In the genomic region with DNA sequence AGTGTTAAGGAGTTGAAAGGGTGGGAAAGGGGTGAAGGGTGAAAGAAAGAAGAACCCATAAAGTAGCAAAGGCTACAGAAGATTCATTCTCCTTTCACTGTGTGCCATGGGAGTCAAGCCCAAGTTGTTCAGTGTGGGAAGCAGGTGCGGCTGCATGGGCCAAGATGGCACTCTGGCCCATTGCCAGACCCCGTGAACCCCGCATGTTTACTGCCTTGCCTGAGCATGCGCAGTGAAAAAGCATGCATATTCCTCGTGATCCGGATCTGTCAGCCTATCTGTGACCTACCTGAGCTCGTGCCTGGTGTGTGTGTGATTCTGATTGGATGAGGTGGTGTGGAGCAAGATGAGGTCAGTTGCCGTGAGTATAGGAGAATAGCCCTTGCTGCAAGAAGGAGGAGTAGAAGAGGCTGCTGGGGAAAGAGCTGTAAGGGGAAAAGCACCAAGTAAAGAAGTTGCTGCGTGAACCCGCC, we compare ENCODE assay signal across 20 mouse cellular contexts. TPM values are rescaled to one million over a fixed set of nuclear protein-coding genes. Genes with fewer than 3 reads are reported as not detected.
DNase-seq lines count a peak whose midpoint lies in the region; ATAC-seq lines count a peak whose summit lies in the region.
"Had no signal": no experiment of that assay in that cellular context is flagged by ENCODE, and none has a peak within 500 bp of the region (broad histone marks: within the 10 kb centered on the region; RNA-seq: fewer than 3 reads in every experiment).

No protein-coding gene starts in this region.

- no peaks in the 10 kb centered on the region for H3K4me1 ChIP-seq in forebrain, embryonic 14.5 days (ENCODE audit: control insufficient read depth, insufficient read depth, low read length)
- H3K4me1 ChIP-seq in forebrain, embryonic 11.5 days (replicated peaks; ENCODE audit: control insufficient read depth, insufficient read depth, low read length): no peaks in the 10 kb centered on the region
- H3K4me1 ChIP-seq in lung, embryonic 16.5 days (replicated peaks; ENCODE audit: control insufficient read depth, insufficient read depth, low read length): no peaks in the 10 kb centered on the region; the same call in 1 of the 2 replicates

- 77% methylated on average over 10 of the region's 10 CpGs for WGBS in forebrain, embryonic 14.5 days
- 84% methylated on average over 10 of the region's 10 CpGs for WGBS in forebrain, embryonic 11.5 days
- 70% methylated on average over 10 of the region's 10 CpGs for WGBS in lung, embryonic 16.5 days

- 0 out of 2 replicates have a peak, but pooled peaks cover 2% of the 10 kb centered on the region for H3K9me3 ChIP-seq in forebrain, embryonic 14.5 days (replicated peaks; ENCODE audit: control insufficient read depth, low read length)
- H3K9me3 ChIP-seq in forebrain, embryonic 11.5 days (ENCODE audit: control insufficient read depth, low read length): no peaks in the 10 kb centered on the region
- H3K9me3 ChIP-seq in lung, embryonic 16.5 days (ENCODE audit: control insufficient read depth, low read length): no peaks in the 10 kb centered on the region

- no peak for ATAC-seq in forebrain, embryonic 14.5 days
- no peak for ATAC-seq in forebrain, embryonic 11.5 days (replicated peaks; ENCODE audit: low FRiP score)
- ATAC-seq in lung, embryonic 16.5 days (ENCODE audit: low read depth): no peak

- peak; percentile 9 for DNase-seq in forebrain, embryonic 14.5 days (ENCODE audit: low spot score)
- DNase-seq in forebrain, embryonic 11.5 days (ENCODE audit: low spot score): no peak
- DNase-seq in lung, adult 18-20 months: peak; percentile 54 to 70
- no peak for DNase-seq in lung, postnatal 14 days
- no peak for DNase-seq in layer of hippocampus, postnatal 14 days (ENCODE audit: low spot score in 2 of 2)
- DNase-seq in layer of hippocampus, postnatal 10 days (ENCODE audit: low spot score in 2 of 2): no peak
- DNase-seq: adrenal gland, adult 8-10 months; embryo, embryonic 11 days; kidney, adult 9 months had no signal

- no peak overlapping the region for H3K27ac ChIP-seq in forebrain, embryonic 14.5 days (ENCODE audit: low read depth, low read length)
- no peak overlapping the region for H3K27ac ChIP-seq in forebrain, embryonic 11.5 days (ENCODE audit: low read depth, low read length)
- no peak overlapping the region for H3K27ac ChIP-seq in lung, embryonic 16.5 days (ENCODE audit: low read length)
- H3K27ac ChIP-seq: hindbrain, embryonic 12.5 days; layer of hippocampus, adult 2 months had no signal

- H3K4me2 ChIP-seq in forebrain, embryonic 14.5 days (ENCODE audit: low read length): no peak overlapping the region
- H3K4me2 ChIP-seq in forebrain, embryonic 11.5 days (ENCODE audit: low read depth, low read length, severe bottlenecking): no peak overlapping the region
- no peak overlapping the region for H3K4me2 ChIP-seq in lung, embryonic 16.5 days (ENCODE audit: low read depth, low read length)
- H3K4me2 ChIP-seq: hindbrain, embryonic 12.5 days; liver, embryonic 11.5 days had no signal

- no peak overlapping the region for H3K4me3 ChIP-seq in forebrain, embryonic 14.5 days (ENCODE audit: low read depth, low read length)
- no peak overlapping the region for H3K4me3 ChIP-seq in forebrain, embryonic 11.5 days (ENCODE audit: low read depth, low read length)
- H3K4me3 ChIP-seq in lung, embryonic 16.5 days (ENCODE audit: low read length): peak overlapping the region; percentile 12; the same call in 1 of the 2 replicates
- H3K4me3 ChIP-seq: erythroblast, embryonic 14.5 days; hindbrain, embryonic 12.5 days; layer of hippocampus, adult 2 months had no signal

- H3K9ac ChIP-seq in forebrain, embryonic 14.5 days (ENCODE audit: low read length): no peak overlapping the region
- no peak overlapping the region for H3K9ac ChIP-seq in forebrain, embryonic 11.5 days (ENCODE audit: low read length)
- H3K9ac ChIP-seq in lung, embryonic 16.5 days (ENCODE audit: low read length): no peak overlapping the region
- H3K9ac ChIP-seq: hindbrain, embryonic 12.5 days had no signal

- H3K27me3 ChIP-seq in forebrain, embryonic 14.5 days (replicated peaks; ENCODE audit: control insufficient read depth, insufficient read depth, low read length): no peaks in the 10 kb centered on the region
- no peaks in the 10 kb centered on the region for H3K27me3 ChIP-seq in forebrain, embryonic 11.5 days (ENCODE audit: control insufficient read depth, insufficient read depth, low read length)
- no peaks in the 10 kb centered on the region for H3K27me3 ChIP-seq in lung, embryonic 16.5 days (ENCODE audit: control insufficient read depth, insufficient read depth, low read depth, low read length)

- H3K36me3 ChIP-seq in forebrain, embryonic 14.5 days (ENCODE audit: control insufficient read depth, insufficient read depth, low read length): no peaks in the 10 kb centered on the region
- no peaks in the 10 kb centered on the region for H3K36me3 ChIP-seq in forebrain, embryonic 11.5 days (ENCODE audit: control insufficient read depth, insufficient read depth, low read length)
- H3K36me3 ChIP-seq in lung, embryonic 16.5 days (ENCODE audit: control insufficient read depth, insufficient read depth, low read length): no peaks in the 10 kb centered on the region
- H3K36me3 ChIP-seq: hindbrain, embryonic 12.5 days had no signal

RNA-seq across cellular contexts. Expression of a gene that starts 26.0 kb away (rescaled TPM):
- 66.8 and 72.2 TPM in 2 replicates for polyA plus RNA-seq in forebrain, embryonic 14.5 days (2014; fragmentation: Nextera tagmentation; extraction: Ambion mirVana)
- polyA plus RNA-seq in forebrain, embryonic 11.5 days (2014; fragmentation: Nextera tagmentation; extraction: Ambion mirVana): 51.3 and 60.3 TPM in 2 replicates
- polyA plus RNA-seq in lung, embryonic 16.5 days (2015; fragmentation: Nextera tagmentation; extraction: Ambion mirVana): 62.0 and 63.2 TPM in 2 replicates
- total RNA-seq in layer of hippocampus, postnatal 14 days (2021): 10 to 100 TPM; 95.2 to 96.5 TPM
- 100 to 1,000 TPM; 106 to 109 TPM for total RNA-seq in layer of hippocampus, postnatal 10 days (2021)

RNA-seq across cellular contexts. Expression of a gene that starts 37.4 kb away (rescaled TPM):
- polyA plus RNA-seq in forebrain, embryonic 14.5 days (2014; fragmentation: Nextera tagmentation; extraction: Ambion mirVana): 3.5 and 4.9 TPM in 2 replicates
- 3.4 and 3.6 TPM in 2 replicates for polyA plus RNA-seq in forebrain, embryonic 11.5 days (2014; fragmentation: Nextera tagmentation; extraction: Ambion mirVana)
- 13.0 and 23.4 TPM in 2 replicates for polyA plus RNA-seq in lung, embryonic 16.5 days (2015; fragmentation: Nextera tagmentation; extraction: Ambion mirVana)
- 10 to 100 TPM; 87.6 to 88.0 TPM for total RNA-seq in layer of hippocampus, postnatal 14 days (2021)
- total RNA-seq in layer of hippocampus, postnatal 10 days (2021): 10 to 100 TPM; 58.9 to 61.0 TPM

RNA-seq across cellular contexts. Expression of a gene that starts 38.9 kb away (rescaled TPM):
- 5.2 and 5.8 TPM in 2 replicates for polyA plus RNA-seq in forebrain, embryonic 14.5 days (2014; fragmentation: Nextera tagmentation; extraction: Ambion mirVana)
- polyA plus RNA-seq in forebrain, embryonic 11.5 days (2014; fragmentation: Nextera tagmentation; extraction: Ambion mirVana): 35.1 and 44.4 TPM in 2 replicates
- 486 and 558 TPM in 2 replicates for polyA plus RNA-seq in lung, embryonic 16.5 days (2015; fragmentation: Nextera tagmentation; extraction: Ambion mirVana)
- 1 to 10 TPM in 1 of 2 experiments, not detected in 1; 5.6 TPM for total RNA-seq in layer of hippocampus, postnatal 14 days (2021)
- total RNA-seq in layer of hippocampus, postnatal 10 days (2021): under 1 TPM in 1 of 2 experiments, not detected in 1; 0.73 TPM
- total RNA-seq: adrenal gland, adult 8-10 months; layer of hippocampus, adult 2 months had no signal
- polyA plus RNA-seq: erythroblast, embryonic 14.5 days had no signal

RNA-seq across cellular contexts. Expression of a gene that starts 49.8 kb away (rescaled TPM):
- polyA plus RNA-seq in forebrain, embryonic 14.5 days (2014; fragmentation: Nextera tagmentation; extraction: Ambion mirVana): not detected in 2 replicates
- polyA plus RNA-seq in forebrain, embryonic 11.5 days (2014; fragmentation: Nextera tagmentation; extraction: Ambion mirVana): not detected in 2 replicates
- not detected in 2 replicates for polyA plus RNA-seq in lung, embryonic 16.5 days (2015; fragmentation: Nextera tagmentation; extraction: Ambion mirVana)
- not detected for total RNA-seq in layer of hippocampus, postnatal 14 days (2021)
- total RNA-seq in layer of hippocampus, postnatal 10 days (2021): not detected
- total RNA-seq: adrenal gland, adult 8-10 months; gastrocnemius, postnatal 4 days; layer of hippocampus, adult 2 months; megakaryocyte progenitor cell, adult 5-6 weeks; midbrain, postnatal 0 days had no signal
- polyA plus RNA-seq: erythroblast, embryonic 14.5 days; heart, embryonic 14.5 days; hindbrain, embryonic 12.5 days; liver, embryonic 11.5 days; midbrain, postnatal 0 days; neural tube, embryonic 14.5 days; spleen, adult 2 months had no signal

RNA-seq across cellular contexts. Expression of a gene that starts 49.9 kb away (rescaled TPM):
- not detected in 2 replicates for polyA plus RNA-seq in forebrain, embryonic 14.5 days (2014; fragmentation: Nextera tagmentation; extraction: Ambion mirVana)
- not detected in 2 replicates for polyA plus RNA-seq in forebrain, embryonic 11.5 days (2014; fragmentation: Nextera tagmentation; extraction: Ambion mirVana)
- not detected in 2 replicates for polyA plus RNA-seq in lung, embryonic 16.5 days (2015; fragmentation: Nextera tagmentation; extraction: Ambion mirVana)
- not detected for total RNA-seq in layer of hippocampus, postnatal 14 days (2021)
- total RNA-seq in layer of hippocampus, postnatal 10 days (2021): not detected
- total RNA-seq: adrenal gland, adult 8-10 months; gastrocnemius, postnatal 4 days; layer of hippocampus, adult 2 months; megakaryocyte progenitor cell, adult 5-6 weeks; midbrain, postnatal 0 days had no signal
- polyA plus RNA-seq: erythroblast, embryonic 14.5 days; heart, embryonic 14.5 days; hindbrain, embryonic 12.5 days; liver, embryonic 11.5 days; midbrain, postnatal 0 days; neural tube, embryonic 14.5 days; spleen, adult 2 months had no signal

Comparison
In these comparisons a context has a peak if more than half of its experiments do, and no peak if none do; other contexts are left out.
1. DNase-seq: peak in forebrain, embryonic 14.5 days (single experiment) and lung, adult 18-20 months (2 of 2); none in forebrain, embryonic 11.5 days (single experiment), lung, postnatal 14 days (single experiment), layer of hippocampus, postnatal 14 days (0 of 2) and layer of hippocampus, postnatal 10 days (0 of 2).
2. RNA of a gene that starts 38.9 kb away (polyA plus RNA-seq): 486 to 558 TPM in lung, embryonic 16.5 days; 35.1 to 44.4 TPM in forebrain, embryonic 11.5 days and 5.2 to 5.8 TPM in forebrain, embryonic 14.5 days; every median in the first group is over 10 times any median in the second.